Mouse (Mus musculus): ENCODE data around the gene Mical3.
"Not testable (repeated sequence)": the region's sequence is repeated elsewhere in the genome, so short reads cannot be mapped to it uniquely, and the experiment has no call there.

The Mical3 gene

GRCm38 (mm10) chr6:120929421-120929820 lies 201.4 kb downstream of the Mical3 start:
- DNase-seq (ENCODE audit: low spot score): no peak

- DNase-seq (ENCODE audit: low spot score): peak; percentile 69
Observed at GRCm38 (mm10) chr6:120927765-120928164, 203.0 kb downstream of the Mical3 start.

- no peak for DNase-seq (ENCODE audit: low spot score)
Observed at GRCm38 (mm10) chr6:120926880-120927279, 203.9 kb downstream of the Mical3 start.

GRCm38 (mm10) chr6:120924791-120925321 lies 205.9 kb downstream of the Mical3 start:
- not testable (repeated sequence) for DNase-seq (ENCODE audit: low spot score)

GRCm38 (mm10) chr6:120917975-120918374 lies 212.8 kb downstream of the Mical3 start:
- DNase-seq (ENCODE audit: low spot score): no peak

- DNase-seq (ENCODE audit: low spot score): not testable (repeated sequence)
Observed at GRCm38 (mm10) chr6:120916972-120917881, 213.6 kb downstream of the Mical3 start.

- DNase-seq (ENCODE audit: low spot score): peak; percentile 93
Observed at GRCm38 (mm10) chr6:120916074-120916971, 214.5 kb downstream of the Mical3 start, which contains the start of gene Bid. TSS of gene Bid (minus strand) at chr6:120916853.

GRCm38 (mm10) chr6:120915649-120915975 lies 215.2 kb downstream of the Mical3 start:
- no peak for DNase-seq (ENCODE audit: low spot score)

- no peak for DNase-seq (ENCODE audit: low spot score)
Observed at GRCm38 (mm10) chr6:120914911-120915648, 215.7 kb downstream of the Mical3 start.

GRCm38 (mm10) chr6:120914533-120914910 lies 216.3 kb downstream of the Mical3 start:
- no peak for DNase-seq (ENCODE audit: low spot score)

- DNase-seq (ENCODE audit: low spot score): no peak
Observed at GRCm38 (mm10) chr6:120913783-120914182, 217.0 kb downstream of the Mical3 start.

- DNase-seq (ENCODE audit: low spot score): no peak
Observed at GRCm38 (mm10) chr6:120912931-120913330, 217.9 kb downstream of the Mical3 start.

GRCm38 (mm10) chr6:120911213-120912007 lies 219.4 kb downstream of the Mical3 start:
- DNase-seq (ENCODE audit: low spot score): no peak

GRCm38 (mm10) chr6:120909501-120909900 lies 221.3 kb downstream of the Mical3 start:
- DNase-seq (ENCODE audit: low spot score): no peak

- DNase-seq (ENCODE audit: low spot score): not testable (repeated sequence)
Observed at GRCm38 (mm10) chr6:120907876-120908597, 222.8 kb downstream of the Mical3 start.

- DNase-seq (ENCODE audit: low spot score): no peak
Observed at GRCm38 (mm10) chr6:120906521-120906920, 224.3 kb downstream of the Mical3 start.

GRCm38 (mm10) chr6:120905111-120905510 lies 225.7 kb downstream of the Mical3 start:
- no peak for DNase-seq (ENCODE audit: low spot score)

GRCm38 (mm10) chr6:120903961-120904360 lies 226.8 kb downstream of the Mical3 start:
- DNase-seq (ENCODE audit: low spot score): no peak

- DNase-seq (ENCODE audit: low spot score): no peak
Observed at GRCm38 (mm10) chr6:120903450-120903912, 227.3 kb downstream of the Mical3 start.
